Mouse (Mus musculus) cortical plate, adult 2 months (tissue): ENCODE measurements around the gene Fbxl16.

Experiments used
- CTCF ChIP-seq: fragments of 200-500 bp; IDR thresholded peaks from 2 replicates; pipeline ENCODE4 v1.5.1; 2011; ENCODE audit warnings: mild to moderate bottlenecking, control low read depth, low read length; ENCODE audit not compliant: insufficient read depth; ENCODE audit errors: extremely low read depth
- POLR2A ChIP-seq: fragments of 200-500 bp; IDR thresholded peaks from 2 replicates; pipeline ENCODE4 v1.6.1; 2011; ENCODE audit warnings: mild to moderate bottlenecking, low read length, control low read depth; ENCODE audit not compliant: insufficient read depth; ENCODE audit errors: extremely low read depth

GRCm38 (mm10) chr17:25860832-25861703 lies 52.2 kb downstream of the Fbxl16 start, which contains the start of gene Wdr90:
- TF ChIP-seq CTCF, result no peak
- peak; percentile 93 for TF ChIP-seq POLR2A
